Mouse (Mus musculus): Measurements from ENCODE around the gene Tenm4. TPM values are rescaled to one million over a fixed set of nuclear protein-coding genes. Genes with fewer than 3 reads are reported as not detected.

The Tenm4 gene
- polyA plus RNA-seq, 2 experiments = 12.7 to 37.4 TPM

DNA sequence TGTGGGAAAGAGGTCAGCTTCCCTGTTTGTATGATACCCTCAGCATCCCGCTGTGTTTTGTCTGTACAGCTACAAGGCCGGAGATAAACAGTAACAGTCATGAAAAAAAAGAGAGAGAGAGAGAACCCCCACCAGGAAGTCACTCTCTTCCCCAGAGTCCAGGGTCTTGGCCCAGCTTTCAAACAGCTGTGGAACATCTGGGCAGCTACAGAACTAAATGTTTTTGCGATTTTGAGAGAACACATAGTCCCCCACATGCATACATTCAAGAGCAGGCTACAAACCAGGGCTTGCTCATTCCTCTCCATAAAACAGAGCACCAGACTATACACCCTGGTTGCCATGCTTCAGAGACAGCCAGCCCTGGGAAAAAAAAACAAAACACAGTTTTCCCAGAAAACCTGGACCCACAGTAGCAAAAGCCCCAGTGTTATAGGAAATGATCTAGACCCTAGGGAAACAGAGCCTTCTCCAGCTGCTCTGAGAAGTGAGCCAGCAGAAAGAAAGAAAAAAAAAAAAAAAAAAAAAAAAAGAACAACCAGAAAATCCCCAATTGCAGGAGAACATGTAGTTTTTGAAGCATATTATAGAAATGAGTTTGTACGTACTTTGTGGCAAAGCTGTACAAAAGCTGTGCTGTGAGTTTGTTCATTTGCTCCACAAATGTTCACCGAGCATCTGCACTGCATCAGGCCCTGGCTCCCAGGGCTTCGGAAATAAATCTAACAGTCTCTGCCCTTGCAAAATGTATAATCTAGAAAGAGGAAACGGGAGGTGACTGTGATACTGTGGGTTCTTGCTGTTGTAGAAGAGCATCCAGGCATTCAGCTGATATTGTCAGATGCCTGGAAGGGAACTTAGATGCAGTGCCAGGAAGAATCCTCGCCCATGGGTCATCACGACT is 642.7 kb downstream of the Tenm4 start:
- Histone ChIP-seq H3K27ac (replicated peaks; ENCODE audit: low read depth, low read length) (peak overlapping the region; percentile 40), H3K9ac (ENCODE audit: low read depth, low read length, severe bottlenecking) (no peak overlapping the region), H3K36me3 (ENCODE audit: control insufficient read depth, insufficient read depth, low read length) (no peaks in the 10 kb centered on the region; the same call in 1 of the 2 replicates), H3K4me3 (replicated peaks; ENCODE audit: low read length) (no peak overlapping the region), H3K9me3 (ENCODE audit: control insufficient read depth, low read length) (no peaks in the 10 kb centered on the region), H3K4me1 (ENCODE audit: control insufficient read depth, insufficient read depth, low read length) (peaks cover 22% of the 10 kb centered on the region), H3K27me3 (ENCODE audit: control insufficient read depth, insufficient read depth, low read length) (no peaks in the 10 kb centered on the region), H3K4me2 (replicated peaks; ENCODE audit: low read depth, low read length, severe bottlenecking) (no peak overlapping the region)
- peak; percentile 83 for ATAC-seq (ENCODE audit: low FRiP score, low read depth)
- peak; percentile 73 for DNase-seq (ENCODE audit: low spot score)
- 41% methylated on average over 9 of the region's 9 CpGs for WGBS
- TF ChIP-seq POLR2A (IDR thresholded peaks at IDR 0.05; ENCODE audit: borderline replicate concordance, extremely low read depth, insufficient read depth, insufficient read length) = no peak

DNA sequence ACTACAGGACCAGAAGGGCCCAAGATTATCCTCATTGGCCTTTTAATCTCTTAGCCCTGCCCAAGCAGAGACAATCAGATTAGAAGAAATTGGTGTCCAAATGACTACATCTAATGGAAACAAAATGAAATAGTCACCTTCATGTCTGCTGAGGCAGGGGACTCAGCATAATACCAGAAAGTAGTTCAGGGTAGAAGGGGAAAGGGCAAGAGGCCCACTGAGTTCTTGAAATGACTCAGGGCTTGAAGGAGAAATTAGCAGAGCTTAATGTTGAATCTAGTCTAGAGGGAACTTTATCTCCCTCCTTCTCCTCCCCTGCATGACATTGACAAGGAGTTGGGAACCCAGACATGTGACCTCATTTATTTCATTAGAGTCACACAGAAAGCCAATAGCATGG is 643.5 kb downstream of the Tenm4 start:
- no peak for ATAC-seq (ENCODE audit: low FRiP score, low read depth)
- Histone ChIP-seq H3K27ac (replicated peaks; ENCODE audit: low read depth, low read length) (no peak overlapping the region), H3K4me2 (replicated peaks; ENCODE audit: low read depth, low read length, severe bottlenecking) (no peak overlapping the region), H3K9me3 (ENCODE audit: control insufficient read depth, low read length) (no peaks in the 10 kb centered on the region), H3K4me1 (ENCODE audit: control insufficient read depth, insufficient read depth, low read length) (peaks cover 22% of the 10 kb centered on the region), H3K27me3 (ENCODE audit: control insufficient read depth, insufficient read depth, low read length) (no peaks in the 10 kb centered on the region), H3K4me3 (replicated peaks; ENCODE audit: low read length) (no peak overlapping the region), H3K36me3 (ENCODE audit: control insufficient read depth, insufficient read depth, low read length) (no peaks in the 10 kb centered on the region; the same call in 1 of the 2 replicates), H3K9ac (ENCODE audit: low read depth, low read length, severe bottlenecking) (no peak overlapping the region)
- TF ChIP-seq POLR2A (IDR thresholded peaks at IDR 0.05; ENCODE audit: borderline replicate concordance, extremely low read depth, insufficient read depth, insufficient read length) = no peak
- no peak for DNase-seq (ENCODE audit: low spot score)

DNA sequence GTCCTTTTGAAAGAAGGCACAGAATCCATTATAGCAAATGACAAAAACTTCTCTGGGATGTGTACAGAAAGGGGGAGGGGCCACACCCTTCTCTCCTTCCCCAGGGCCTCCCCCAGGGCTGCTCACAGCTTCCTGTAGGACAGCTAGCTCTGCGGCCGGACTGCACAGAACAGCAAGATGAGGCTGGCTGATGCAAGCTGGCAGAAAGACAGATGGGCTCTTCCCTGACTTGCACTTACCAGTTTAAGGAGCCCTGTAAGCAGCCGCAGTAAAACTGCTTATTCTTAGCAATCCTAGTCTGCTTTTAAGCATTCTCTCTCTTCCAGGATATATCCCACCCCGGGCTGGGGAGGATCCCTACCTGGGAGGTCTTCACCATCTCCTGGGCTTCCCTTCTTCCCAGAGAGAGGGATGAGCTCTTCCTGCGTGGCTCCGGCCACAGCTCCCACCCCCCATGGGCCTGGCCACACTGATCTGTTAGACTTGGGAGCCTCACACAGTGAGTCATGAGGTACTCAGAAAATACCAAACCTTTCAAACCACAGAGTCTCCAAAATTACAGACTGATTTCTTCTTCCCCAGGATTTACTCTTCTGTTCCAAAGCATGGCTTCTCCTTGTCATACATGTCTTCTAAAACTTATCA is 646.1 kb downstream of the Tenm4 start:
- DNase-seq (ENCODE audit: low spot score) (no peak), ATAC-seq (ENCODE audit: low FRiP score, low read depth) (no peak)
- TF ChIP-seq POLR2A (IDR thresholded peaks at IDR 0.05; ENCODE audit: borderline replicate concordance, extremely low read depth, insufficient read depth, insufficient read length) = no peak
- 48% methylated on average over 6 of the region's 6 CpGs for WGBS
- Histone ChIP-seq H3K27me3 (ENCODE audit: control insufficient read depth, insufficient read depth, low read length) (no peaks in the 10 kb centered on the region), H3K27ac (replicated peaks; ENCODE audit: low read depth, low read length) (no peak overlapping the region), H3K4me2 (replicated peaks; ENCODE audit: low read depth, low read length, severe bottlenecking) (no peak overlapping the region), H3K9ac (ENCODE audit: low read depth, low read length, severe bottlenecking) (no peak overlapping the region), H3K4me3 (replicated peaks; ENCODE audit: low read length) (no peak overlapping the region), H3K36me3 (ENCODE audit: control insufficient read depth, insufficient read depth, low read length) (0 out of 2 replicates have a peak, but pooled peaks cover 6% of the 10 kb centered on the region), H3K4me1 (ENCODE audit: control insufficient read depth, insufficient read depth, low read length) (peaks cover 27% of the 10 kb centered on the region), H3K9me3 (ENCODE audit: control insufficient read depth, low read length) (no peaks in the 10 kb centered on the region)

DNA sequence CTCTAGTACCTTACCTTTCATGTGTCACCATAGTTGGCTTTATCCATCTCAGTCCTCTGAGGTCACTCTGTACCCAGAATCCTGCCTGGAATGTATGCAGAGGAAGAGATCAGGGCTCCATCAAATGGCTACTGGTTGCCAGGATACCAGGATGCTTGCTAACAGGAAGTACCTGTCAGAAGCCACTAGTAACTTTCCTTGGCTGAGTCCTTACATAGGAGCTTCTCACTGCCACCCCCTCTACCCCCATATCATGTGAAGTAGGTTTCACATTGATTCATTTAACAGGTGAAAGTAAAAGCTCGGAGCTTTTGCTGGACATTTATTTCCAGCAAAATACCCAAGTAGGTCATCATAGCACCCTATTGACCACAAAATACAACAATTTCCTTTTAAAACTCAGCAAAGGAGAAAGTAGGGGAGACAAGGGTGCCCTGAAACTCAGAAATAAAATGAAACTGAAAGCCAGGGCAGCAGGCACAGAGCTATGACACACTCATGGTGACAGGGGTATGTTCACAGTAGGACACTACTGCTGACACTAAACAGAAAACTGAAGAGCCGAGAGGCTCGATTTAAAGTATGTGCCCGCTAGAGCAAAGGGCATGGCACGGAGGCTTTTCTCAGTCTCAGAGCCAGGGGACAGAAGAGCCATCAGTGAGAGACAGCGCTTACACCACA is 647.3 kb downstream of the Tenm4 start:
- H3K36me3 ChIP-seq (ENCODE audit: control insufficient read depth, insufficient read depth, low read length) = 0 out of 2 replicates have a peak, but pooled peaks cover 6% of the 10 kb centered on the region
- ATAC-seq (ENCODE audit: low FRiP score, low read depth) = no peak
- 82% methylated on average over 6 of the region's 6 CpGs for WGBS
- H3K9me3 ChIP-seq (ENCODE audit: control insufficient read depth, low read length) = no peaks in the 10 kb centered on the region
- H3K9ac ChIP-seq (ENCODE audit: low read depth, low read length, severe bottlenecking) = no peak overlapping the region
- no peak for TF ChIP-seq POLR2A (IDR thresholded peaks at IDR 0.05; ENCODE audit: borderline replicate concordance, extremely low read depth, insufficient read depth, insufficient read length)
- no peak overlapping the region for H3K4me2 ChIP-seq (replicated peaks; ENCODE audit: low read depth, low read length, severe bottlenecking)
- H3K27ac ChIP-seq (replicated peaks; ENCODE audit: low read depth, low read length) = no peak overlapping the region
- no peak for DNase-seq (ENCODE audit: low spot score)
- peaks cover 21% of the 10 kb centered on the region for H3K4me1 ChIP-seq (ENCODE audit: control insufficient read depth, insufficient read depth, low read length)
- no peak overlapping the region for H3K4me3 ChIP-seq (replicated peaks; ENCODE audit: low read length)
- H3K27me3 ChIP-seq (ENCODE audit: control insufficient read depth, insufficient read depth, low read length) = no peaks in the 10 kb centered on the region

DNA sequence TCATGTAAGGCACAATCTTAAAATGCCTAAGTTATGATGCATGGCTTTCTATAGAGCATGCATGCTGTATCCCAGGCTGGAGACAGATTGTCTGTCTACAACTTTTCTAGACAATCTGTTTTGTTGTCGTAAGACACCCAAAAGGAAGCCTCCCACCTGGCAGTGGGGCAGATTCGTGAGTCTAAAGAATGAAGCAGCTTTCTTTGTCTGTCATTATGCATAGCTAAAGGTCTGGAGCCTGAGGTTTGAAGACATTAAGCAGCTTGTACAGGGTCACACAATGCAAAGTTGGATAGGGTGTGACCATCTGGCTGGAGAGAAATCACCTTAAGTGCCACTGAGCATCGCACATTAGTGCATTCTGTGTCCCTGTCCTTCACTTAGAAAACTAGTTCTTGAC is 648.5 kb downstream of the Tenm4 start:
- Histone ChIP-seq H3K36me3 (ENCODE audit: control insufficient read depth, insufficient read depth, low read length) (peaks cover 11% of the 10 kb centered on the region), H3K9ac (ENCODE audit: low read depth, low read length, severe bottlenecking) (no peak overlapping the region), H3K4me3 (replicated peaks; ENCODE audit: low read length) (no peak overlapping the region), H3K27ac (replicated peaks; ENCODE audit: low read depth, low read length) (no peak overlapping the region), H3K9me3 (ENCODE audit: control insufficient read depth, low read length) (no peaks in the 10 kb centered on the region), H3K4me1 (ENCODE audit: control insufficient read depth, insufficient read depth, low read length) (peaks cover 10% of the 10 kb centered on the region; the same call in 1 of the 2 replicates), H3K4me2 (replicated peaks; ENCODE audit: low read depth, low read length, severe bottlenecking) (no peak overlapping the region), H3K27me3 (ENCODE audit: control insufficient read depth, insufficient read depth, low read length) (no peaks in the 10 kb centered on the region)
- 58% methylated on average over 3 of the region's 3 CpGs for WGBS
- DNase-seq (ENCODE audit: low spot score) (no peak), ATAC-seq (ENCODE audit: low FRiP score, low read depth) (no peak)
- no peak for TF ChIP-seq POLR2A (IDR thresholded peaks at IDR 0.05; ENCODE audit: borderline replicate concordance, extremely low read depth, insufficient read depth, insufficient read length)

Data from limb, embryonic 14.5 days (tissue).